Mouse (Mus musculus): ENCODE measurements around the gene Syce2. TPM values are rescaled to one million over a fixed set of nuclear protein-coding genes. Genes with fewer than 3 reads are reported as not detected.

Syce2 gene
- total RNA-seq, 2 experiments from 2014 or later, result 10.5 to 12.7 TPM

- DNase-seq, result peak; percentile 78
Observed at GRCm38 (mm10) chr8:84928456-84929306, 56.8 kb downstream of the Syce2 start.

- DNase-seq, result no peak
Observed at GRCm38 (mm10) chr8:84930582-84930981, 58.7 kb downstream of the Syce2 start.

GRCm38 (mm10) chr8:84933767-84934559, 62.1 kb downstream of the Syce2 start:
- DNase-seq, result no peak

GRCm38 (mm10) chr8:84934860-84935259, 62.9 kb downstream of the Syce2 start:
- DNase-seq, result no peak

- no peak for DNase-seq
Observed at GRCm38 (mm10) chr8:84935489-84935888, 63.6 kb downstream of the Syce2 start.

- DNase-seq, result no peak
Observed at GRCm38 (mm10) chr8:84936041-84936961, 64.4 kb downstream of the Syce2 start.

GRCm38 (mm10) chr8:84936962-84937546, 65.1 kb downstream of the Syce2 start, which contains the start of gene Mast1:
Mast1 (minus strand) TSS chr8:84937359.
- DNase-seq, result peak; percentile 71

Small RNA genes lying within 50 kb of the gene (microRNA-seq; reads per million reads assigned to microRNA genes)
- gene Gm24197, result 0 reads per million in 2 experiments
- gene Mir7069, result 3.5 to 7.6 reads per million in 2 experiments

Other genes starting within 250 kb of the Syce2 start
- gene Ier2, start 209.3 kb upstream of the Syce2 start, total RNA-seq (2021), result 10 to 100 TPM; 33.3 to 35.5 TPM
- 10 to 100 TPM; 47.4 to 48.8 TPM for gene Trmt1, start 185.8 kb upstream of the Syce2 start, total RNA-seq (2021)
- 10 to 100 TPM; 65.0 to 68.7 TPM for gene Nacc1, start 184.2 kb upstream of the Syce2 start, total RNA-seq (2021)
- gene Lyl1, start 170.7 kb upstream of the Syce2 start, total RNA-seq (2021), result 10 to 100 TPM in 1 of 2 experiments, 1 to 10 TPM in 1; 9.6 to 10.6 TPM
- 1 to 10 TPM; 1.1 to 1.3 TPM for gene G430095P16Rik, start 149.1 kb upstream of the Syce2 start, total RNA-seq (2021)
- 100 to 1,000 TPM; 189 to 211 TPM for gene Nfix, start 71.8 kb upstream of the Syce2 start, total RNA-seq (2021)
- gene Dand5, start 49.3 kb upstream of the Syce2 start, total RNA-seq (2021), result 1 to 10 TPM; 3.4 to 3.6 TPM
- 10 to 100 TPM; 24.2 to 26.2 TPM for gene Gadd45gip1, start 40.6 kb upstream of the Syce2 start, total RNA-seq (2021)
- 10 to 100 TPM; 90.9 to 91.8 TPM for gene Rad23a, start 31.4 kb upstream of the Syce2 start, total RNA-seq (2021)
- 100 to 1,000 TPM; 320 to 358 TPM for gene Calr, start 25.2 kb upstream of the Syce2 start, total RNA-seq (2021)
- gene Farsa, start 15.1 kb upstream of the Syce2 start, total RNA-seq (2021), result 10 to 100 TPM; 36.3 to 37.0 TPM
- 10 to 100 TPM; 29.7 to 33.0 TPM for gene Gcdh, start 21.8 kb downstream of the Syce2 start, total RNA-seq (2021)
- gene Klf1, start 29.8 kb downstream of the Syce2 start, total RNA-seq (2021), result under 1 TPM in 1 of 2 experiments, not detected in 1; 0.23 TPM
- gene Dnase2a, start 36.4 kb downstream of the Syce2 start, total RNA-seq (2021), result 1 to 10 TPM; 6.0 to 7.1 TPM
- under 1 TPM; 0.09 to 0.24 TPM for gene Mast1, start 65.2 kb downstream of the Syce2 start, total RNA-seq (2021)
- not detected for gene Rtbdn, start 74.9 kb downstream of the Syce2 start, total RNA-seq (2021)
- gene Gm49661, start 97.3 kb downstream of the Syce2 start, total RNA-seq (2021), result 1 to 10 TPM in 1 of 2 experiments, not detected in 1; 1.5 TPM
- gene Prdx2, start 97.5 kb downstream of the Syce2 start, total RNA-seq (2021), result 100 to 1,000 TPM; 678 to 716 TPM
- 10 to 100 TPM; 61.8 to 69.1 TPM for gene Rnaseh2a, start 97.7 kb downstream of the Syce2 start, total RNA-seq (2021)
- gene Junb, start 106.6 kb downstream of the Syce2 start, total RNA-seq (2021), result 10 to 100 TPM; 12.3 to 12.4 TPM
- 1 to 10 TPM; 2.2 to 2.6 TPM for gene Hook2, start 118.5 kb downstream of the Syce2 start, total RNA-seq (2021)
- not detected for gene Best2, start 142.4 kb downstream of the Syce2 start, total RNA-seq (2021)
- 10 to 100 TPM; 82.3 to 85.2 TPM for gene Asna1, start 153.2 kb downstream of the Syce2 start, total RNA-seq (2021)
- gene Trir, start 154.7 kb downstream of the Syce2 start, total RNA-seq (2021), result 100 to 1,000 TPM; 132 to 133 TPM
- 10 to 100 TPM; 36.4 to 41.0 TPM for gene Tnpo2, start 164.8 kb downstream of the Syce2 start, total RNA-seq (2021)
- gene Fbxw9, start 187.9 kb downstream of the Syce2 start, total RNA-seq (2021), result 10 to 100 TPM; 14.1 to 15.1 TPM
- not detected for gene Gm5741, start 195.9 kb downstream of the Syce2 start, total RNA-seq (2021)
- 10 to 100 TPM; 40.0 to 40.5 TPM for gene Dhps, start 199.6 kb downstream of the Syce2 start, total RNA-seq (2021)
- gene Wdr83os, start 208.6 kb downstream of the Syce2 start, total RNA-seq (2021), result 10 to 100 TPM; 52.4 to 61.0 TPM
- gene Wdr83, start 209.2 kb downstream of the Syce2 start, total RNA-seq (2021), result 10 to 100 TPM; 22.7 to 28.9 TPM
- gene Man2b1, start 211.2 kb downstream of the Syce2 start, total RNA-seq (2021), result 10 to 100 TPM; 26.5 to 29.9 TPM

Data from heart, postnatal 4 days (tissue).